Mouse (Mus musculus): ENCODE data around the gene Plekhg5.

DNA sequence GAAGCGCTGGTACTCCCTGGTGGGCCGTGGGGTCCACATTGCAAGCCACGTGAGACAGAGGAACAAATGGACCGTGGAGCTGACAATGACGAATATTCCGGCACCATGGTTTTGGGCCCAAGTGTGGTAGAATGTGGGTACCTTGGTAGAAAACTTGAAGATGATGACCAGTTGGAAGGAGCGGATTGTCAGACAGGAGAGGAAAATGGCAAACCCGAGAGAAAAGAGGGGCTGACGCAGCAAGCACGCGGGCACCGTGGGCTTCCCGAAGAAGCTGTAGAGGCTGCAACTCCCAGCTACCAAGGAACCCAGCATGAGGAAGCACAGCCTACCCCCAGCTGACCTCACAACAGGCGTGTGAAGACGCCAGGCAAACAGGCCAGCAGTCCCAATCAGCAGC lies 43.8 kb upstream of the Plekhg5 start:
- TF ChIP-seq TCF12 (IDR thresholded peaks at IDR 0.05; ENCODE audit: insufficient read depth, poor library complexity, severe bottlenecking) (no peak), POLR2AphosphoS2 (IDR thresholded peaks at IDR 0.05; ENCODE audit: insufficient read length, low read depth) (no peak), REST (IDR thresholded peaks at IDR 0.05; ENCODE audit: insufficient read depth, insufficient read length) (no peak), MAX (IDR thresholded peaks at IDR 0.05; ENCODE audit: low read depth) (no peak), POLR2A (IDR thresholded peaks at IDR 0.05; ENCODE audit: insufficient read length, low read depth) (no peak), SRF (IDR thresholded peaks at IDR 0.05; ENCODE audit: control insufficient read depth, insufficient read length, low read depth) (no peak), USF1 (IDR thresholded peaks at IDR 0.05; ENCODE audit: low read depth) (no peak), CEBPB (IDR thresholded peaks at IDR 0.05; ENCODE audit: insufficient read depth, poor library complexity, severe bottlenecking) (no peak), MYOG (IDR thresholded peaks at IDR 0.05; ENCODE audit: control insufficient read depth in 1 of 3, insufficient read depth in 1 of 3, insufficient read length in 2 of 3, low read depth in 2 of 3) (no peak), E2F4 (IDR thresholded peaks at IDR 0.05; ENCODE audit: insufficient read depth) (no peak), MYOD1 (IDR thresholded peaks at IDR 0.05; ENCODE audit: control insufficient read depth in 1 of 3, insufficient read length in 2 of 3, low read depth in 2 of 3) (no peak)
